ENCODE assay signal across 15 mouse cellular contexts in genomic region chr17:49440331-49441130, GRCm38 (mm10). TPM values are rescaled to one million over a fixed set of nuclear protein-coding genes. Genes with fewer than 3 reads are reported as not detected.
DNase-seq lines count a peak whose midpoint lies in the region; ATAC-seq and TF ChIP-seq lines count a peak whose summit lies in the region.
"Had no signal": no experiment of that assay in that cellular context is flagged by ENCODE, and none has a peak within 500 bp of the region (broad histone marks: within the 10 kb centered on the region; RNA-seq: fewer than 3 reads in every experiment).

No protein-coding gene starts in this region.

- peaks cover 26% of the 10 kb centered on the region for H3K36me3 ChIP-seq in lung, embryonic 14.5 days (ENCODE audit: insufficient read depth)
- peaks cover 6% of the 10 kb centered on the region; the same call in 1 of the 2 replicates for H3K36me3 ChIP-seq in lung, postnatal 0 days (ENCODE audit: insufficient read depth, low read length)
- no peaks in the 10 kb centered on the region; the same call in 1 of the 2 replicates for H3K36me3 ChIP-seq in forebrain, embryonic 11.5 days (ENCODE audit: control insufficient read depth, insufficient read depth, low read length)

- H3K9me3 ChIP-seq in lung, embryonic 14.5 days (ENCODE audit: low read depth, low read length): no peaks in the 10 kb centered on the region
- no peaks in the 10 kb centered on the region for H3K9me3 ChIP-seq in lung, postnatal 0 days (ENCODE audit: low read length)
- H3K9me3 ChIP-seq in forebrain, embryonic 11.5 days (ENCODE audit: control insufficient read depth, low read length): no peaks in the 10 kb centered on the region
- H3K9me3 ChIP-seq: embryonic facial prominence, embryonic 15.5 days; forebrain, embryonic 15.5 days had no signal

- no peak for TF ChIP-seq EP300 in lung, postnatal 0 days (IDR thresholded peaks at IDR 0.05)

- H3K4me2 ChIP-seq in lung, embryonic 14.5 days: no peak overlapping the region
- H3K4me2 ChIP-seq in lung, postnatal 0 days (replicated peaks; ENCODE audit: low read depth, low read length): no peak overlapping the region
- no peak overlapping the region for H3K4me2 ChIP-seq in forebrain, embryonic 11.5 days (ENCODE audit: low read depth, low read length, severe bottlenecking)
- H3K4me2 ChIP-seq: embryonic facial prominence, embryonic 15.5 days; forebrain, embryonic 15.5 days had no signal

- DNase-seq in gastrocnemius, adult 2 months: peak; percentile 70
- DNase-seq in gastrocnemius, postnatal 10 days: no peak
- DNase-seq in lung, embryonic 14.5 days: no peak
- no peak for DNase-seq in lung, postnatal 0 days (ENCODE audit: low spot score)
- DNase-seq in liver: peak; percentile 67
- peak; percentile 66 for DNase-seq in skeletal muscle tissue, adult 2 months (ENCODE audit: low read depth, low spot score)
- DNase-seq in forebrain, embryonic 11.5 days (ENCODE audit: low spot score): no peak
- DNase-seq in left cerebral cortex, postnatal 14 days (ENCODE audit: low spot score in 2 of 2): no peak
- DNase-seq: adrenal gland, adult 8-10 months; cerebellum, postnatal 25 days; right cerebral cortex, postnatal 14 days had no signal

- intact Hi-C loops in gastrocnemius, adult 2 months (cut with DNase I): no loop called here
- intact Hi-C loops in left cerebral cortex, postnatal 14 days (cut with DNase I): no loop called here

- H3K27me3 ChIP-seq in lung, embryonic 14.5 days (ENCODE audit: insufficient read depth, low read length): no peaks in the 10 kb centered on the region
- H3K27me3 ChIP-seq in lung, postnatal 0 days (replicated peaks; ENCODE audit: insufficient read depth, low read length): no peaks in the 10 kb centered on the region
- H3K27me3 ChIP-seq in forebrain, embryonic 11.5 days (ENCODE audit: control insufficient read depth, insufficient read depth, low read length): no peaks in the 10 kb centered on the region
- H3K27me3 ChIP-seq: embryonic facial prominence, embryonic 15.5 days; forebrain, embryonic 15.5 days had no signal

- WGBS in lung, embryonic 14.5 days: 63% methylated on average over 14 of the region's 14 CpGs
- WGBS in lung, postnatal 0 days: 69% methylated on average over 14 of the region's 14 CpGs
- WGBS in forebrain, embryonic 11.5 days: 89% methylated on average over 14 of the region's 14 CpGs

- peak; percentile 41; the same call in 1 of the 2 replicates for ATAC-seq in lung, embryonic 14.5 days (ENCODE audit: insufficient read depth)
- ATAC-seq in lung, postnatal 0 days: no peak
- ATAC-seq in forebrain, embryonic 11.5 days (replicated peaks; ENCODE audit: low FRiP score): no peak
- ATAC-seq: forebrain, embryonic 15.5 days; hindbrain, embryonic 16.5 days had no signal

- H3K27ac ChIP-seq in gastrocnemius, adult 2 months: peak overlapping the region; percentile 41
- no peak overlapping the region for H3K27ac ChIP-seq in lung, embryonic 14.5 days (ENCODE audit: low read depth)
- no peak overlapping the region for H3K27ac ChIP-seq in lung, postnatal 0 days (ENCODE audit: low read length)
- no peak overlapping the region for H3K27ac ChIP-seq in forebrain, embryonic 11.5 days (ENCODE audit: low read depth, low read length)
- H3K27ac ChIP-seq: embryonic facial prominence, embryonic 15.5 days; forebrain, embryonic 15.5 days had no signal

- no peak overlapping the region for H3K4me3 ChIP-seq in gastrocnemius, adult 2 months
- H3K4me3 ChIP-seq in lung, embryonic 14.5 days (ENCODE audit: low read depth, low read length): no peak overlapping the region
- H3K4me3 ChIP-seq in lung, postnatal 0 days (ENCODE audit: low read depth, low read length): no peak overlapping the region
- no peak overlapping the region for H3K4me3 ChIP-seq in forebrain, embryonic 11.5 days (ENCODE audit: low read depth, low read length)
- H3K4me3 ChIP-seq: embryonic facial prominence, embryonic 15.5 days; forebrain, embryonic 15.5 days; myocyte had no signal

- no peak overlapping the region for H3K9ac ChIP-seq in lung, embryonic 14.5 days
- H3K9ac ChIP-seq in lung, postnatal 0 days (replicated peaks; ENCODE audit: low read depth): no peak overlapping the region
- H3K9ac ChIP-seq in forebrain, embryonic 11.5 days (ENCODE audit: low read length): no peak overlapping the region
- H3K9ac ChIP-seq: embryonic facial prominence, embryonic 15.5 days; forebrain, embryonic 15.5 days had no signal

- peaks cover 3% of the 10 kb centered on the region; the same call in 1 of the 2 replicates for H3K4me1 ChIP-seq in lung, embryonic 14.5 days (ENCODE audit: insufficient read depth)
- no peaks in the 10 kb centered on the region for H3K4me1 ChIP-seq in lung, postnatal 0 days (ENCODE audit: insufficient read depth, low read depth, low read length)
- no peaks in the 10 kb centered on the region for H3K4me1 ChIP-seq in forebrain, embryonic 11.5 days (replicated peaks; ENCODE audit: control insufficient read depth, insufficient read depth, low read length)
- H3K4me1 ChIP-seq: forebrain, embryonic 15.5 days had no signal

- no peak for TF ChIP-seq CTCF in gastrocnemius, adult 2 months (IDR thresholded peaks at IDR 0.05)
- TF ChIP-seq CTCF in lung, embryonic 14.5 days (IDR thresholded peaks at IDR 0.05; ENCODE audit: low read depth): no peak
- TF ChIP-seq CTCF in lung, postnatal 0 days (IDR thresholded peaks at IDR 0.05): no peak

RNA-seq across cellular contexts. Expression of gene Mocs1, which starts 12.4 kb away (rescaled TPM):
- 10 to 100 TPM; 18.5 to 19.4 TPM for total RNA-seq in gastrocnemius, adult 2 months (2021)
- total RNA-seq in gastrocnemius, postnatal 10 days (2021): 10 to 100 TPM; 14.6 to 15.9 TPM
- 7.7 and 8.0 TPM in 2 replicates for polyA plus RNA-seq in lung, embryonic 14.5 days (2014; fragmentation: Nextera tagmentation; extraction: Ambion mirVana)
- 5.4 and 7.2 TPM in 2 replicates for polyA plus RNA-seq in lung, postnatal 0 days (2015; fragmentation: Nextera tagmentation; extraction: Ambion mirVana)
- polyA plus RNA-seq in forebrain, embryonic 11.5 days (2014; fragmentation: Nextera tagmentation; extraction: Ambion mirVana): 5.6 and 7.4 TPM in 2 replicates
- total RNA-seq in left cerebral cortex, postnatal 14 days (2021): 10 to 100 TPM in 1 of 2 experiments, 1 to 10 TPM in 1; 9.9 to 12.5 TPM

Comparison
In these comparisons a context has a peak if more than half of its experiments do, and no peak if none do; other contexts are left out.
1. DNase-seq: peak in gastrocnemius, adult 2 months (single experiment), liver (single experiment) and skeletal muscle tissue, adult 2 months (single experiment); none in gastrocnemius, postnatal 10 days (single experiment), lung, embryonic 14.5 days (single experiment), lung, postnatal 0 days (single experiment), forebrain, embryonic 11.5 days (single experiment) and left cerebral cortex, postnatal 14 days (0 of 2).